Mouse (Mus musculus) CH12F3 (cell line): ENCODE measurements around the gene Gpm6a.
"Not testable (repeated sequence)": the region's sequence is repeated elsewhere in the genome, so short reads cannot be mapped to it uniquely, and the experiment has no call there.

ENCODE experiments used
- in situ Hi-C: fragments of 300-500 bp; cut with MboI; formaldehyde crosslinking; loops from 2 replicates; pipeline ENCODE4 v1.14.3; 2020; ENCODE audit warnings: low sequenced_read_pairs

Gene Gpm6a

GRCm38 (mm10) chr8:55002946-55003345 lies 48.3 kb downstream of the Gpm6a start:
- in situ Hi-C loops: no loop called here

- in situ Hi-C loops: no loop called here
Observed at GRCm38 (mm10) chr8:55012228-55012627, 57.6 kb downstream of the Gpm6a start.

GRCm38 (mm10) chr8:55017071-55017470 lies 62.4 kb downstream of the Gpm6a start:
- in situ Hi-C loops: no loop called here

GRCm38 (mm10) chr8:55025851-55026660 lies 71.4 kb downstream of the Gpm6a start:
- in situ Hi-C loops: no loop called here

- in situ Hi-C loops: no loop called here
Observed at GRCm38 (mm10) chr8:55026661-55027000, 72.0 kb downstream of the Gpm6a start.

GRCm38 (mm10) chr8:55028371-55028770 lies 73.7 kb downstream of the Gpm6a start:
- in situ Hi-C loops: no loop called here

- in situ Hi-C loops: no loop called here
Observed at GRCm38 (mm10) chr8:55031099-55031498, 76.5 kb downstream of the Gpm6a start.

- in situ Hi-C loops: no loop called here
Observed at GRCm38 (mm10) chr8:55034309-55034708, 79.7 kb downstream of the Gpm6a start.

- in situ Hi-C loops: no loop called here
Observed at GRCm38 (mm10) chr8:55035416-55035815, 80.8 kb downstream of the Gpm6a start.

- in situ Hi-C loops: no loop called here
Observed at GRCm38 (mm10) chr8:55042955-55043354, 88.3 kb downstream of the Gpm6a start.

- in situ Hi-C loops: no loop called here
Observed at GRCm38 (mm10) chr8:55048396-55048795, 93.8 kb downstream of the Gpm6a start.

GRCm38 (mm10) chr8:55049979-55050378 lies 95.3 kb downstream of the Gpm6a start:
- in situ Hi-C loops: no loop called here

GRCm38 (mm10) chr8:55068811-55069210 lies 114.2 kb downstream of the Gpm6a start:
- in situ Hi-C loops: not testable (repeated sequence)

GRCm38 (mm10) chr8:55073481-55073880 lies 118.8 kb downstream of the Gpm6a start:
- in situ Hi-C loops: no loop called here

GRCm38 (mm10) chr8:55102195-55102594 lies 147.6 kb downstream of the Gpm6a start:
- in situ Hi-C loops: no loop called here

GRCm38 (mm10) chr8:55103065-55103464 lies 148.4 kb downstream of the Gpm6a start:
- in situ Hi-C loops: no loop called here

- in situ Hi-C loops: no loop called here
Observed at GRCm38 (mm10) chr8:55103891-55104481, 149.3 kb downstream of the Gpm6a start.
